Mouse (Mus musculus) kidney, adult 8-10 months (tissue): ENCODE measurements around the gene St5.

ENCODE experiments used
- DNase-seq, 2 experiments: peaks; one replicate each; pipeline ENCODE4 v3.0.0; 2022

St5 gene

DNA sequence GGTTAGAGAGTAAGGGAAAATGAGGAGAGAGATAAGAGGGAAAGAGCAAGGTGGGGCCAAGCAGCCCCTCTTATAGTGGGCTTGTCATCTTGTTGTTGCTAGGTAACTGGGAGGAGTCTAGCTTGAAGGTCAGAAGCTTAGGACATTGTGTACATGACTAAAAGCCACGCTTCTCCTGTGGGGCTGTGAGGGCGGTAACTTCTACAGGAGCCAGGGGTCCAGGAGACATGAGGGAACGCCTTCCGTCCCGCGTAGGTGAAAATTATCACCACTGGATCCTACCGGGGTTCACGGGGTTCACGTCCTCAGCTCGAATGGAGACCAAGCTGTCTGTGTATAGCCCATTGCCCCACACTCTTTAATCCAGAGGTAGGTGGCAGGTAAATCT, 8.1 kb downstream of the St5 start:
- no peak for DNase-seq

DNA sequence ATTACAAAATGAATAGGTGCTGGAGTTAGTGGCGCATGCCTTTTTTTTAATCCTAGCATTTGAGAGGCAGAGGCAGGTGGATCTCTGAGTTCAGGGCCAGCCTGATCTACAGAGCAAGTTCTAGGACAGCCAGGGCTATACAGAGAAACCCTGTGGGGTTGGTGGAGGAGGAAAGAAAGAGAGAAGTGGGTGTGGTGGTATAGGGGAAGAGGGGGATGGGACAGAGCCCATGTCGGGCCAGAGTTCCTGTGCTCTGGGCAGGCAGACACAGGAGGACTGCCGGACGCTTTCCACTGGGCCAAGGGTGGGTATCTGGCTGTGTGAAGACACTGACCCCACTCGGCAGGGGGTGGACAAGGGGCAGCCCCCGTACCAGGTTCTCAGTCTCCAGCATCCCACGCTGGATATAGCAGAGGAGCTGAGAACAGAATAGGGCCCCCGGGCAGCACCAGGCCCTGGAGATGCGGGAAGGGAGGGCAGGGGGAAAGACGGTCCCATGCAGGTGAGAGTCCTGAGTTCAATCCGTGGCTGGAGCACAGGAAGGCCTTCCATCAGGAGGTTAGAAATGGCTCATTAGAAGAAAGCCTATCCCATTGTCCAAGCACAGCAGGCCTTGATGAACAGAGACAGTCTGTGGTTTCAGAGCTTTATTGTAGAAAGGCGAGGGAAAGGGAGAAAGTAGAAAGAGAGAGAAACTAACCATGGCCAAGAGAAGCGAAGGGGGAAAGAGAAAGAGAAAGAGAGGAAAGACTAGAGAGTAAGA, 8.6 kb downstream of the St5 start:
- DNase-seq = no peak

DNA sequence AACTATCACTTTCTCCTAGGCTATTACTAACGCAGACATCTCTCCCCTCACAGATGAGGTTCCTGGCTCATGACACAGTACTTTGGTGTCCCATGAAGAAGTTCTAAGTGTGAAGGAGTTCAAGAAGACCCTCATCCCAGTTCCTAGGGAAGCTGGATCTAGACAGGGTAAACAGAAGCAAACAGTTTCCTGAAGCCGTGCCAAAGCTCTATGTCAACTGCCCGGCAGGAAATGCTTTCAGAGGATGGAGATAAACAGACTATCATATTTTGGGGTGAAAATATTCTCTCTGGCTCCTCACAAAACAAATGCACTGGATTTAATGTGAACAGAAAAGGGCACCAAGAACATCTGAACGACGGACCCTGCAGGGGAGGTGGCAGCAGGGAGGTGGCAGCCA, 12.4 kb downstream of the St5 start:
- no peak for DNase-seq

DNA sequence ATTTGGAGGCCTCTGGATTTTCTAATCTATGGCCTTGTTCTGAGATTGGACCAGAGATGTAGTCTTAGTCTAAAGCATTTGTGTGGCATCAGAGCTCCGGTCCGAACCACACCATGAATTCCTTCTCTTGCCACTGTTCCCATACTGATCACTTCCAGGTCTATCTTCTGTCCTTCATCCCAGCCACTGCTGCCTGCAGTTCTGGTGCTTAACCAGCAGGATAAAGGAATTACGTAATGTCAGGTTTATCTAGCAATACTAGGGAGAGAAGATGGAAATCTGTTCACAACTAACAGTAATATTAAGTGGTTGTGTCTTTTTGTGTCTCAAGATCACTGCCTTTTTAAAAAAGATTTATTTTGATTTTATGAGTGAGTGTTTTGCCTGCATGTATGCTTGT, 13.3 kb downstream of the St5 start:
- DNase-seq = no peak

DNA sequence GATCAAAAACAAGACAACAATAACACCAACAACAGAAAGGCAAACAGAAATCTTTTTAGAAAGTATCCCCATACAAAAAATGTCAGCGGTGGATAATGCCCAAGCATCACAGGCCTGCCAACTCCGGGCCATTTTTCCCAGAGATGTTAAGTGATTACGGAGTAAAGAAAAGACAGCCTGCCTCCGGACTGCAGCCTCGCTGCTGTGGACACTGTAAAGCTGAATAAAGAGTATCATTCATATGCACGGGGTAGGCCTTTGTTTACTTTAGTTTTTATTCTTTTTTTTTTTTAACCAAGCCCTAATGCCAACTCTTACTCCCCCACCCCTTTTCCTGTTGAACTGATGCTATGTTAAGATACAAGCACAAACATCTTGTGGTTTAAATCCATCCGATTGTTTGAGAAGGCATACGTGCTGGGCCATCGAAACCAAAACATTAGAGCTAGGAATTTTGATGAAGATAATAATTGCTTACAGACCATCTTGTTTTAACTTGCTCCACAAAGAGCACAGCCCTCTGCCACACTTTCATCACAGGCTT, 16.7 kb downstream of the St5 start:
- no peak for DNase-seq

DNA sequence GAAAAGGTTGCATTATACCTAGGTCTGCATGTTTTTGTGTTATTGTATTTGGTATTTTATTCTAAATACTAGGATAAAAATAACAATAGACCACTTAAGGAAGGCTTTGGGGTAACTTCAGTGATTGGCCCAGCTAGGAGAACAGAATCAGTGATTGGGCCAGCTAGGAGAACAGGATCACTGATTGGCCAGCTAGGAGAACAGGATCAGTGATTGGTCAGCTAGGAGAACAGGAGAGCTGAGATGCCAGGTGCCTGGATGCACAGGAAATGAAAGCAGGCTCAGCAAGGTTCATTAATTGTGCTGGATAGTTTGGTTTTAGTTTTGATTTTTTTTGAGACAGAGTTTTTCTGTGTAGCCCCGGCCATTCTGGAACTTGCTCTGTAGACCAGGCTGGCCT, 22.5 kb downstream of the St5 start:
- no peak for DNase-seq

DNA sequence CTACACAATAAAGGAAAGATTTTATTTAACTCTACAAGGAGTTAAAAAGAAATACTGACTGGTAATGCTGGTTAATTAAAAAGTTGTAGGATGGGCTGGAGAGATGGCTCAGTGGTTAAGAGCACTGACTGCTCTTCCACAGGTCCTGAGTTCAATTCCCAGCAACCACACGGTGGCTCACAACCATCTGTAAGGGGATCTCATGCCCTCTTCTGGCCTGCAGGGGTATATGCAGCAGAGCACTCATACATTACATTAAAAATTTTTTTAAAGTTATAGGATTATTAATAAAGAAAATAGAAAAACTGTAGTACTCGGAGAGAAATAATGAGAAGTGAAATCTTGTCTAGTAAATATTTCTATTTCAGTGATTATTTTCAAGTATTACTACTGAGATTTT, 23.1 kb downstream of the St5 start:
- DNase-seq = no peak

DNA sequence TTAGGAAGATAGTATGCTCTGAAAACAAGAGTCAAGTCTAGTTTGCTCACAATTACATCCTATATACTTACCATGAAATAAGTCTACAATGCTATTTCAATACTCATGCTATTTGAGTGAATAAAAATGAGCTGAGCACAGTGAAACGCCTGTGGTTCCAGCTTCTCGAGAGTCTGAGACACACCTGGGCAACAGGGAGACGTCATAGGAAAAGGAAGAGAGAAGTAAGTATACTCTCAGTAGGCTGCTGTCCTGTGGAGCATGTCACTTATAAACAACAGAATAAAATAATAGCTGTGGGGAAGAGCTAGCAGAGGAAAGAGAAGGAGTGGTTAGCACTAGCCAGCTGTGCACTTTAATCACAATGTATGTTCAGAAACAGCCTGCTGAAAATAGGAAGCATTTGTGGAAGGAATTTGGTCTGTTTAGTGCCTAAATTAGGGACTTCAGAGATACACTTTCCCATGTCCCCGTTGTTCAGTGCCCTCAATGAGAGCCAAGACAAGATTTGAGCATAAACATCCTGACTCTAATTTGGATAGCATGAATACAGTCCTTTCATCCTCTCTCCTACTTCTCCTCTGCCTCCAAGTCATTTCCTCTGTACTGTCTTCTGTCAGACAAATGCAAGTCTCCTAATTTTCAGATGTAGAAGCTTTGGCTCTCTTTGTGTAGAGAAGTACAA, 28.3 kb downstream of the St5 start:
- no peak for DNase-seq

DNA sequence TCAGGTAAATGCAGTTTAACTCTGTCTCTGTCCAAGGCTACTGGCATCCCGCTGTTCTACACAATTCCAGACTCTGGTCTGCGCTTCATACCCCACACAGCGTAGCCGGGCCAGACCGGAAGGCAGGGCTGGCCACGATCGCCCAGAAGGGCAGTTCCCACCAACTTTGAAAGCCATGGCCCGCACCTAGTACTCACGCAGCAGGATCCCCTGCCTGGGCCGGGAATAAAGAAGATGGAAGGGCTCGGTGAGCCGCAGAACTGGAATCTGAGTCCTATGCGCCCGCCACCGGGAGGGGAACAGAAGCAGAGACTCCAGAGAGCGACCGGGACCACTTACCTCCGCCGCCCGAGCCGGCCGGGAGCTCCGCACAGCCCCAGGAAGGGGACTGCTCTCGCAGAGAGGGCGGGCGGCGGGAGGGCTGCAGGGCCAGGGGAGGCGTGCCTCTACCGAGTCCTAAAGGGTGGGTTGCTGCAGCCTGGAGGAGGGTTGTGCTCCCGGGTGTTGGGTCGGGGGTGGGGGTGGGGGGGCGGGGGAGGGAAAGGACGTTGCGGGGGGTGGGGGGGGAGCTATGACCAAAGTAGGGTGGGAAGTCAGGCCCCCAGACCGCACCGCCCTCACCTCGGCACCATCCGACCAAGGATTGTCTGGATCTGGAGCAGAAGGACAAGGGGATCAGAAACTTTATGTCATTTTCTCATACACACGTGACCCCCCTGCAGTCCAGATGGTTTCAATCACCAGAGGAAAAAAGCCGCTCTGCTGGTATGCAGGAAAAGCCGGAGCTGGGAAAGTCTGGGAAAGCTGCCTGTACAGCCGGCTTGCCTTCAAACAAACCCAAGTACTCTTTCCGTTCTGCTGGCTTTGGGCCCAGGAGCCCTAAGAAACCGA, 31.6 kb downstream of the St5 start:
- DNase-seq = peak; percentile 65

DNA sequence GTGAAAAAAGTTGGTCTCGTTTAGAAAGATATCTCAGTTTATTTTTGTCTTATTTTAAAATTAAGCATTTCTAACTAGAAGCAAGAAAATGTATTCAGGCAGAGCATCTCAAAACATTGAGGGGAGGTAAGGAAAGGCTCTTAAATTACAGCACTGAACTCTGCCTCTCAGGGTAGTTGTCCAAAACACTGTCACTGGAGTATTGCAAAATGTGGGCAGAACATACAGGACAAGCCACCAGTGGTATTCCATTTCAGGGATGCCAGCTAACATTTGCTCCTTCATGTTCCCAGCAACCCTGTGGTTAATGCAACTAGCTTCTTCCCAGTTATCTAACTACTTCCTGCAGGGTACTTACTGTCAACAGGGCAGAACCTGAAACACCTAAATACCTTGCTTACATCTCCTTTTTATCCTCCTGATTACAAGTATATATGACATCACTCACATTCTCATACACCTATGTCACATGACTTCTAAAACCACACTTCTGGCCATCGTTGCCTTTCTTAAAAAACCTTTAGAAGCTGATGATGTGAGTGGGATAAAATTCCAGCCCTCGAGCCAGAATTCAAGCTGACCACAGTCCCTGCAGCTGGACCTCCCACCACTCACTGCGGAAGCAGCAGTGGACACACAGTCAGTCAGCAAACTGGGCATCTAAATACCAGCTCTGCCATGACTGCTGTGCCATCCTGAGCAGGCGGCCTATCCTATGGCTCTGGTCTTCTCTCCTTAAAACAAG, 33.8 kb downstream of the St5 start:
- DNase-seq = no peak

DNA sequence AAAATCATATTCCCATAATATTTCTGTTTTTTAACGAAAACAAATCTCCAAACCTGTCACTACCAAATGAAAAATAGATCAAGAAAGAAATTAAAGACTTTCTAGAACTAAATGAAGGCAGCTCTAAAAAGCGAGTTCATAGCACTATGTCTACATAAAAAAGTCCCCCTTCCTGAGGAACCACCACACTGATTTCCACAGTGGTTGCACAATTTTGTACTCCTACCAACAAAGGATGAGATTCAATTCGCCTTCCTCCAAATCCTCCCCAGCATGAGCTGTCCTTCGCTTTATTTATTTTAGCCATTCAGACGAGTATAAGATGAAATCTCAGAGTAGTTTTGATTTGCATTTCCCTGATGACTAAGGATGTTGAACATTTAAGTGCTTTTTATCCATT, 36.7 kb downstream of the St5 start:
- DNase-seq = no peak

DNA sequence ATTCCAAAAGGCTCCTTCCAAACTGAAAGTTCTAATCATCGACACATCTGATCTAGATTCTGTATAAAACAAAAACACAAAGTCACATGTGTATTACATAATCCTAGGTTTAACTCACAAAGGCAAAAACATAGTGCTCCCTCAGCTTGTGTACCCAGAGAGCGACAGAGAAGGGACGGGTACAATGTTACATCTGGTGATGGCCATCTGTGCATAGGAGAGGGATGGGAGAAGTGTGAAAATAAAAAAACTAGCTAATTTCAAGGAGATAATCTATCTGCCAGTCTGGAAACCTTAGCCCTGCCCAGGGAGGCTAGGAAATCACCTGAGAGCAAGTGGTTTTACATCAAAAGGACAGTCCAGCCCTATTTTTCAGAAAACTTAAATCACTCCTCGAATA, 40.8 kb downstream of the St5 start:
- no peak for DNase-seq

DNA sequence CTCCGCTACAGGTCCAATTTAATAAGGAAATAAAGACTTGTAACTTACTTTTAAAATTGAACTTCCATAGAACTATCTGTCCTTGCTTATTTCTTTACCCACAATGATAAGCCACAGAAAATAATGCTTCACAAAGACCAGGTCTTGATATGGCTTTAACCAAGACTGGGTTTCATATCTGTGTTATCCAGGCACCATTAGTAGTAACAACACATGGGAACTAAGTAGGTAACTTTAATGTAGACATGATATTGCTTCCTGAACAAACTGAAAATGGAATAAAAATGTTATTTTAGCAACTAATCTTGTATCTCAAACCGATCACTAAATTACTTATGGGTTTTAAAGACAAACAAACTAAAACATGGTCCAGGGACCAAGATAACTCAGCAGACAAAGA, 44.1 kb downstream of the St5 start:
- no peak for DNase-seq

DNA sequence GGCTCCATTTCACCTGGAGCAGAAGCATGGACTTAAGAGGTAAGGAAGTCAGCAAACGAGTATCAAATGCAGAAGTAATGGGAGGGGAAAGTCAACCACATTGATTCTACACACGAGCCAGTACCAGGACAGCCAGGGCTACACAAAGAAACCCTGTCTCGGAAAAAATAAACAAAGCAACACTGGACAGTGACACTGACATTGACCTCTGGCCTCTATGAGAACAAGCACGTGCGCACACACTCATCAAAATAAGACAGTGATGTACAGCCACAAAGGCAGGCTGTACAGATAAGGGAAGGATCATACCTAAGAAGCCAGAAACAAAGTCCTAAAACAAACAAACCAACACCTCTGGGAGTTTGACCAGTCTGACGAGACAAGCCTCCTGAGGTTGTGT, 45.5 kb downstream of the St5 start:
- no peak for DNase-seq

DNA sequence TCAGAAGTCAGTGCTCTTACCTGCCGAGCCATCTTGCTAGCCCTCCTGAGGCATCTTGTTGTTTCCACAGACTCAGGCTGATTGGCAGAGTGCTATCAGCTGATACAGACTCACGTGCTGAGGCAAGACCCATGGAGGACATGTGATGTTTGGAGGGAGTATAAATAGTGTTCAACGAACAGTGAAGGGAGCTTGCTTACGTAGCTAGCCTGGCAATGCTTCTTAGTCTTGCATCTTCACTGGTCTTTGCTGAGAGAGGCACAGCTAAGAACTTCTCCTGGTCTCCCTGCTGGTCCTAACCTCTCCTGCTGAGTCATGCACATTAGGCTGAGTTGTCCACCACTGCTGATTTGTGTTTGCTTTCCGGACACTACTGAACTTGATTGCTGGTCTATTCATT, 48.5 kb downstream of the St5 start:
- DNase-seq = no peak

DNA sequence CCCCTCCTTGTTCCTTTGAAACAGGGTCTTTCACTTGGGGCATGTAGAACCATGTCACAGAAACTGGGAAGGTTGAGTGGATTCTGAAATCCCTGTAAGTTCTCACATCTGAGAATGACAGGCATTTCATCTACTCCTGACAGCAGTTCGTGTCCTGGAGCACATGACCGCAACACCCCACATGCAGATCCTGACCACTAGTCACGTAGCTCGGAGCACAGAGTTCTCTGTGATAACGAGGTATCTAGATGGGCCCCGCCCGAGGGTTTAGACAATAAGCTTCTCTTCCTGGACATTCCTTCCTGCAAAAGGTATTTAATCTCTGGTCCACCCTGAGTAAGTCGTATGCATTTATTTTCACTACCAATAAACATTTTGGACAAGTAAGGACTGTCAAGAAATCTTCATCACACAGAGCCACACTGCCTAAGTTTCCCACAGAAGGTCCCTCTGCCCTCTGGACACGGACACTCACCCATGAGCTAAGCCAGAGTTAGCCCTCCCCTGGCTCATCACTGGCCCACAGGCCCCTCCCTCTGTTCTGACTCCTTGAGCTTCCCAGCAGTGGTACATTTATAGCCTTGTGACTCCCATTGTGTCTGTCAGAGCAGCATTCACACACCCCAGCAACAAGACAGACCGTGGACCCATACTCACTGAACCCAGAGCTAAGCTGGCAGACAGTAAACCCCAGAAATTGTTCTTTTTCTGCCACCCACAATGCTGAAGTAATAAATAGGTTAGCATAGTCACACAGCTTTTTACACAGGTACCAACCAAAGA, 54.4 kb downstream of the St5 start:
- no peak for DNase-seq

DNA sequence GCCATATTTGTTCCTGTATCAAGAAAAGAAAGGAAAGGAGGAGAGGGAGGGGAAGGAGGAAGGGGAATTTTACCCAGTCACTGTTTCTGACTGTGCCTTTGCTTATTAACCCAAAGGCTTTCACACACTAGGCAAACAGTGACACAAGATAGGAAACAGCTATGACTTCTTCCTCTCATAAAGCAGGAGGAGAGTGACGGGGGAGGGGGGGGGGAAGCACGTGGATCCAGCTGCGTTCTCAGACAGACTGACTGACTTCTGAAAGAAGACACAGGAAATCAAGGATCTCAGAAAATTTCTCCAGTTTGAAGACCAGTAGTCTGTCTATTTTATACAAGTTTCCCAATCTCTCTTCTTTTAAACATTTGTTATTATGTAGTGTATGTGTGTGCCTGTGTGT, 56.8 kb downstream of the St5 start:
- no peak for DNase-seq

DNA sequence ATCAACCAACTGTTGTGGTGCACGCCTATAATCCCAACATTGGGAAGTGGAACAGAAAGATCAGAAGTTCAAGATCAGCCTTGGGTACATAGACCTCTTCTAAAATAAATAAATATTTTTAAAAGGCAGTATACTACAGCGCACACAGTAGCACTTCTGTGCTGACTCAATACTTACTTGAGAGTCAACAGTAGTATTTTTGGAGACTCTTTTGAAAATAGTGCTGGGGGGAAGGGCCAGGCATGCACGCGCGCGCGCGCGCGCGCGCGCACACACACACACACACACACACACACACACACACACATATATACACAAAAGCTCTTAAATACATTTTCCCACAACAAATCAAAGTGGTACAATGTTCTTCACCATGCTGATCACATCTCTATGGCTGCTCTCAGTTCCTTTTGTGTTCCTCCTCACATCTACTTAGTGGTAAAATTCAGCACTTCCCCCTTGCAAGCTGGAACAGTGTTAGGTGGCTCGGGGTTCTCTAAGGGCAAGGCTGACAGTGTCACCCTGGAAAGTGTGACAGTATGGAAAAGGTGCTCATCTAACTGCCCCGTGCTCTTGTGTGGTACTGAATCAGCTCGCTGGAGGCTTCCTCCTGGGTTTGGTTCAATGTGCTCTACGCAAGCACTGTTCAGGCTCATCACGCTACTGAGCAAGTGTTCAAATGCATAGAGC, 60.0 kb downstream of the St5 start:
- no peak for DNase-seq

DNA sequence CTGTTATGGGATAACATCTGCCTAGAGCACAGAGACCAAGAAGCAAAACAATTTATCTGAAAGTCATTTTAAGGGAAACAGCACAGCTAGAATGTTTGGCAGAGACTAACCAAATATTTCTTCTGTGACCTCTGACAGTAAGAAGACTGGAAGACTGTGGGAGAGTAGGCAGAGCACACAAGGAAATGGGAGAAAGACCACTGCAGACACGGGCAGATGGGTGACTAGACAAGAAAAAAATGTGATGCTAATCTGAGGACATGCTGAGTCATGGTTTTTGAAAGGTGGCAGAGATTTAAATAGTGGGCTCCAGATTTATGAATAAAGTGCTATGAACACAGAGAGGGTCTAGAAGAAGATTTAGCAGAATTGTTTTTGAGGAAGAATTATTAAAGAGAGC, 61.4 kb downstream of the St5 start:
- no peak for DNase-seq

DNA sequence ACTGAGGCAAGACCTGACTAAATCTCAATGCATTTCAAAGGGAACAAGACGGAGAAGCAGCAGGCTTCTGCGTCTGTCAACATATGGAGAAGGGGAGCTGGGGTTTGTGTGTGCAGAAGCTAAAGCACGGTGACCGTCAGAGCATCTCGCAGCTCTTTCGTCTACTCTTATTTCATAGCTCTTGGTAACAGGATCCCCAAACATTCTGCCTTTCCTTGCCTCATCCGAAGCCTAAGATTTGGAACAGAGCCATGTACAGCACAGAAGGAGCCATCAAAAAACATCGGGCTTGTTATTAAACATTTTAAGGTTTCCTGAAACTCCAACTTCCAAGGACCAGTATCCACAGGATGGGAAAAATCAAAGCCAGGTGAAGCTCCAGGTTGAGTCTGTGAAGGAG, 62.3 kb downstream of the St5 start:
- no peak for DNase-seq

DNA sequence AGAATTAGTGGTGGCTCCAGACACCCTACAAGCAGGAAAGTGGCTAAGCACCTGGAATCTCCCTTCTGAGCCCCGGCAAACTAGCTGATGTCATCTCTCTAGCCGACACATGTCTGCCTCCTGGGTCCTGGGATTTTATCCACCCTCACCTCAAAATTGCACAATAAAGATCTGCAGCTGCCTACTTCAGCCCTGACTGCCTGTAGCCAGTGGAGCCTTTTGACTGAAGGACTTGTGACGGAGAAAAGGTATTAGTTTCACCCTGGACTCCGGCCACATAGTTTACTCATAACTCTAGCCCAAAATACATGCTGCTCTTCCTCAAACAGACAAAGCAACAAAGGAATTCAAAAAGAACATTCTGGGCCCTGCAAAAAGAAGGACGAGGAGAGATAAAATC, 66.0 kb downstream of the St5 start:
- DNase-seq = no peak
